Mouse (Mus musculus) MEL-GATA-1-ER (cell line): ENCODE measurements around the gene Pou5f2.

Experiments used
- DNase-seq: peaks from one replicate; pipeline ENCODE4 v3.0.0-alpha.2; 2012; ENCODE audit warnings: low read depth; ENCODE audit errors: extremely low read depth

The Pou5f2 gene

GRCm38 (mm10) chr13:78024683-78025294 lies at the start of gene Pou5f2:
Gene Pou5f2 (plus strand): TSS chr13:78024902.
- peak; percentile 4 for DNase-seq

DNA sequence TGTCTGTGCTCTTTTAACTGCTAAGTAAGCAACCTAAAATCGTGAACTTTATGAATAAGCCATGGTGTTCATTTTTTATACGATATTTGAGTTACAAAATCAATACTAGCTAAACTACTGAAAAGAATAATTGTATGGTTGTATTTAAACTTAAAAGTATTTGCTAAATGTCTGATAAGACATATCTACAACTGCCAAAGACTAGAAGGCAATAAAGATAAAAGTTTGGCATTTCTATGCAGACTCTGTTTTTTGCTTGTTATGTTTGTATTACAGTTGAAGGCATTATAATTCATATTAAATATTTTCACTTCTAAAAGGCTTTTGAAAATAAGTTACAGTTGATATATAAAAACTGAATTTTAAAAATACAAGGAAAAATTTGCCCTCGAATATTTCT lies 48.5 kb upstream of the Pou5f2 start:
- DNase-seq = no peak

- no peak for DNase-seq
Measured at GRCm38 (mm10) chr13:77977121-77977520, 47.6 kb upstream of the Pou5f2 start.

DNA sequence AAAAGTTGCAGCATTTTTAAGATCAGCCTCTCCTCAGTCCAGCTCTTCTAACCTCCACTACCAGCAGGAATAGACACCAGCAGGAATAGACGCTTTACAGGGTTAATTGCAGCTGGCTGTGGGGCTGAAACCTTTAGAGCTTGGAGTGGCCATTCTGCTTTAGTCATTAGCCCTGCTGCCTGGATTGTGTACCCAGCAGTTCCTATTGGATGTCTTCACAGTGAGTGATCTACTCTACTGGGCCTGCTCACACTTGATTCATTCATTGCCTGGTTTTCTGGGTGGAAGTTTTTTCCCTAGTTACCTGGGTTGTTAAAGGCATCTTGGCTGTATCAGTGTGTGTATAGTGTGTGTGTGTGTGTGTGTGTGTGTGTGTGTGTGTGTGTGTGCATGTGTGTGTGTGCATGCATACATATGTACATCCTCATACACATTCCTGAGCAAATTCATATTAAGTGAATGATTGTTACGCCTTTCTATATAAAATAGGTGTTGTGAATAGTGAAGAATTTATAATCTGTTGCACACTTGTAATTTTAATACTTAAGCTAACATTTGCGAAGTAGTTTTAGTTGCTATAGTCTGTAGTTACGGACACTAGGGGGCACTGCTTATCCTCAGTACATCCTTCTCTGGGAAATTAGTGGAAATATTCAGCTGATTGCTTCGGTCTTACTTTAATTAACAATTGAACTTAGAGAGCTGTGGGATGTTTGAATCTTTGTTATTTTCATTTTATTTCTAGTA lies 42.4 kb upstream of the Pou5f2 start:
- peak; percentile 17 for DNase-seq

DNA sequence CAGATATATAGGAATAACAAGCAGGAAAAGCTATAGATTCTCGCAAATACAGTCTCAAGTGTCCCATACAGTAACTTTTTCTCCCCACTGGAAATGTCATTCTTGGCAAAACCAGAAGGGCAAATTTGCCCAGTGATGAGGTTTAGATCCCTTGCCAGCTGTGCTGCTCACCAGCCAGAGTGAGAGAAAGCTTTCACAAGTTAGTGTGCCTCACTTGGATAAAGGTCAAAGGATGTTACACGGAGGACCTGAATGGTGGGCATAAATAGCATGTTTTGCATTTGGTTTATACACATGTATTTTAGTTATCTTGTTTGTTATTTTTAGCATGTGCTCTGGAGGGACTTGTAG lies 41.9 kb upstream of the Pou5f2 start:
- DNase-seq = no peak

GRCm38 (mm10) chr13:77991189-77991886 lies 33.4 kb upstream of the Pou5f2 start:
- DNase-seq = no peak

GRCm38 (mm10) chr13:78004649-78005048 lies 20.1 kb upstream of the Pou5f2 start:
- DNase-seq = no peak

DNA sequence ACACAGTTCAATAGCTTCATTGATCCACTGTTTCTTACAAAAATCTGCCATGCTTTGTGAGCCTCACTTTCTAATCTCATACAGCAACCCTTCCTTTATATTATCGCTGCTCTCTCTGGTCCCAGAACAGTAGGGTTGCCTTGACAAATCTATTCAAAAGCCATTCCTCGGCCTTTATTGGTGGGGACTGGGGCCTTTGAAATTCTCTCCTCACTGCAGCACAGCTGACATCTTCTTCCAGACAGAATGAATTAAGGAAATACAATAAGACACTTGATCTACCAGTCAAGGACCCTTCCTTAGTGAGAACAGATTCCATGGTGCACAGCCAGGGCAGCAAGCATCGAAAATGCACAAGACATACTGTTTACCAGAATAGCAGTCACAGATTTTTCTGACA lies 19.4 kb upstream of the Pou5f2 start:
- DNase-seq = no peak

DNA sequence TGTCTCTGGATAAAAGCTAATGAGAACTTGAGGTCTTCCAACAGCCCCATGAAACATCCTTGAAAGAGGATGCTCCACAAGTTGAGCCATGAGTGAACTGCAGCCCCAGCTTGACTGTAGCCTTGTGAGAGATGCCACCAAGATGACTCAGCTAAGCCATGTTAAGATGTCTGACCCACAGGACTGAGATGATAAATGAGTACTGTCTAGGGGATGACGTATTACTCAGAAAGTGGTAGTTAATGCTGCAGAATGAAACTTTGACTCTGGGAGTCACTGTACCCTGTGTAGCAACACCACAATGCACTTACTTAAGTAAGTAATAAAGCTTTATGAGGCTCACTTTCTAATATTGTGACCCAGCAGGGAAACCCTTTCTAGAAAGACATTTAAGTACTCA lies 14.5 kb upstream of the Pou5f2 start:
- no peak for DNase-seq

DNA sequence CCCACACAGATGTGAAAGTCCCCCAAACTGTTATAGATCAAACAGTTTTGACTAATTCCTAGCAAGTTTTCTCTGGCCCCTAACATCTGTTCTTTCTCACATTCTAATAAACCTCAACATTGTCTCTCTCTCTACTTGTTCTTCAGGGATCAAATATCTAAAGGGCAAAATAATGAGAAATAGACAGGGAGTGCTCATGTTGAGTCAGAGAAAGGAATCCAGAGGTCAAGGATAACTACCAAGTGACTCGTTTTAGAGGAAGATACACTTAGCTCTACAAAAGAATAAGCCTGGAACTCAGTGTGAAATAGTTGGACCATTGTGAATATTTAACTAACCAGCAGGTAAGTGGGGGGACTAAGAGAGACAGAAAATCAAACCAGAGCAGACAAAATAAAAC lies 8.1 kb downstream of the Pou5f2 start:
- DNase-seq = no peak

- DNase-seq = no peak
Measured at GRCm38 (mm10) chr13:78037203-78037602, 12.5 kb downstream of the Pou5f2 start.

- no peak for DNase-seq
Measured at GRCm38 (mm10) chr13:78043203-78043602, 18.5 kb downstream of the Pou5f2 start.

- DNase-seq = no peak
Measured at GRCm38 (mm10) chr13:78045116-78045515, 20.4 kb downstream of the Pou5f2 start.
